In genomic region chr10:13401971-13402370, GRCm38 (mm10) we compare ENCODE assay signal across 27 mouse cellular contexts.
DNase-seq lines count a peak whose midpoint lies in the region; ATAC-seq lines count a peak whose summit lies in the region.
"Had no signal": no experiment of that assay in that cellular context is flagged by ENCODE, and none has a peak within 500 bp of the region (broad histone marks: within the 10 kb centered on the region; RNA-seq: fewer than 3 reads in every experiment).

No protein-coding gene starts in this region.

- no peak overlapping the region for H3K27ac ChIP-seq in limb, embryonic 11.5 days (replicated peaks; ENCODE audit: low read depth, low read length)
- H3K27ac ChIP-seq in limb, embryonic 10.5 days, result no peak overlapping the region
- H3K27ac ChIP-seq: embryonic facial prominence, embryonic 12.5 days; embryonic facial prominence, embryonic 15.5 days; gastrocnemius, adult 2 months; heart, embryonic 10.5 days; heart, embryonic 13.5 days; hindbrain, embryonic 13.5 days had no signal

- no peak overlapping the region for H3K4me2 ChIP-seq in limb, embryonic 11.5 days (ENCODE audit: low read depth, severe bottlenecking)
- H3K4me2 ChIP-seq: embryonic facial prominence, embryonic 12.5 days; embryonic facial prominence, embryonic 15.5 days; heart, embryonic 13.5 days; hindbrain, embryonic 13.5 days had no signal

- H3K4me3 ChIP-seq in limb, embryonic 11.5 days (ENCODE audit: low read depth, low read length), result no peak overlapping the region
- no peak overlapping the region for H3K4me3 ChIP-seq in limb, embryonic 10.5 days
- H3K4me3 ChIP-seq: embryonic facial prominence, embryonic 12.5 days; embryonic facial prominence, embryonic 15.5 days; gastrocnemius, adult 2 months; heart, embryonic 10.5 days; heart, embryonic 13.5 days; hindbrain, embryonic 13.5 days had no signal

- H3K36me3 ChIP-seq in limb, embryonic 11.5 days (ENCODE audit: control insufficient read depth, insufficient read depth, low read length), result no peaks in the 10 kb centered on the region
- no peaks in the 10 kb centered on the region for H3K36me3 ChIP-seq in limb, embryonic 10.5 days
- H3K36me3 ChIP-seq: embryonic facial prominence, embryonic 12.5 days; embryonic facial prominence, embryonic 15.5 days; heart, embryonic 10.5 days; heart, embryonic 13.5 days; hindbrain, embryonic 13.5 days had no signal

- no peak overlapping the region for H3K9ac ChIP-seq in limb, embryonic 11.5 days (ENCODE audit: low read length)
- H3K9ac ChIP-seq: embryonic facial prominence, embryonic 12.5 days; embryonic facial prominence, embryonic 15.5 days; forebrain, postnatal 0 days; heart, embryonic 13.5 days; hindbrain, embryonic 13.5 days had no signal

- WGBS in limb, embryonic 11.5 days, result 86% methylated on average over 1 of the region's 1 CpGs
- 90% methylated on average over 1 of the region's 1 CpGs for WGBS in limb, embryonic 10.5 days

- H3K9me3 ChIP-seq in limb, embryonic 11.5 days (ENCODE audit: control insufficient read depth, low read length), result no peaks in the 10 kb centered on the region
- H3K9me3 ChIP-seq in limb, embryonic 10.5 days (replicated peaks), result no peaks in the 10 kb centered on the region
- H3K9me3 ChIP-seq: embryonic facial prominence, embryonic 12.5 days; embryonic facial prominence, embryonic 15.5 days; heart, embryonic 10.5 days; heart, embryonic 13.5 days; hindbrain, embryonic 13.5 days had no signal

- ATAC-seq in limb, embryonic 11.5 days (ENCODE audit: insufficient number of reproducible peaks, low FRiP score, low TSS enrichment, low read depth), result no peak
- ATAC-seq in neutrophil, adult 5-6 weeks (ENCODE audit: extremely low read depth, insufficient number of reproducible peaks, low FRiP score, poor library complexity, severe bottlenecking), result 0 out of 2 replicates have a peak, but pooled peaks have one; percentile 16
- ATAC-seq: CD4-positive, CD25-positive, alpha-beta regulatory T cell, adult 4 months; forebrain, embryonic 14.5 days; forebrain, postnatal 0 days; hindbrain, embryonic 16.5 days; intestine, postnatal 0 days had no signal

- H3K27me3 ChIP-seq in limb, embryonic 11.5 days (ENCODE audit: control insufficient read depth, insufficient read depth, low read length), result no peaks in the 10 kb centered on the region
- H3K27me3 ChIP-seq in limb, embryonic 10.5 days (ENCODE audit: low read depth, poor library complexity, severe bottlenecking), result no peaks in the 10 kb centered on the region
- H3K27me3 ChIP-seq: embryonic facial prominence, embryonic 12.5 days; embryonic facial prominence, embryonic 15.5 days; heart, embryonic 13.5 days; hindbrain, embryonic 13.5 days had no signal

- no peaks in the 10 kb centered on the region for H3K4me1 ChIP-seq in limb, embryonic 11.5 days (ENCODE audit: control insufficient read depth, insufficient read depth, low read length)
- no peaks in the 10 kb centered on the region for H3K4me1 ChIP-seq in limb, embryonic 10.5 days
- H3K4me1 ChIP-seq: embryonic facial prominence, embryonic 12.5 days; embryonic facial prominence, embryonic 15.5 days; heart, embryonic 10.5 days; heart, embryonic 13.5 days; hindbrain, embryonic 13.5 days had no signal

- peak; percentile 15 for DNase-seq in heart, adult 11 months
- no peak for DNase-seq in heart, adult 9 months (ENCODE audit: low spot score in 2 of 2)
- peak; percentile 80 for DNase-seq in limb, embryonic 11.5 days (ENCODE audit: low spot score)
- DNase-seq in limb, embryonic 10.5 days (ENCODE audit: low spot score), result no peak
- DNase-seq in ES-CJ7 (ENCODE audit: low read depth, low spot score), result peak; percentile 36
- DNase-seq in kidney, adult 8-10 months, result no peak
- DNase-seq: adrenal gland, postnatal 10 days; adrenal gland, postnatal 36 days; cerebellum, adult 18-20 months; cerebellum, adult 9-10 months; cerebellum, postnatal 14 days; forebrain, postnatal 0 days; gastrocnemius, adult 2 months; gastrocnemius, postnatal 14 days; heart, adult 18-20 months; heart, postnatal 14 days; heart, postnatal 4 days had no signal

Comparison
In these comparisons a context has a peak if more than half of its experiments do, and no peak if none do; other contexts are left out.
1. DNase-seq: peak in heart, adult 11 months (single experiment), limb, embryonic 11.5 days (single experiment) and ES-CJ7 (single experiment); none in heart, adult 9 months (0 of 2), limb, embryonic 10.5 days (single experiment) and kidney, adult 8-10 months (0 of 2).